In genomic region chr3:133366096-133366495, GRCm38 (mm10) we compare ENCODE assay signal across 23 mouse cellular contexts.
"Had no signal": no experiment of that assay in that cellular context is flagged by ENCODE, and none has a peak within 500 bp of the region (broad histone marks: within the 10 kb centered on the region; RNA-seq: fewer than 3 reads in every experiment).

No protein-coding gene starts in this region.

- H3K9ac ChIP-seq: limb, embryonic 12.5 days; limb, embryonic 15.5 days; liver, embryonic 14.5 days; liver, postnatal 0 days; lung, embryonic 14.5 days; midbrain, embryonic 13.5 days; neural tube, embryonic 13.5 days; stomach, embryonic 15.5 days had no signal

- H3K9me3 ChIP-seq: limb, embryonic 12.5 days; limb, embryonic 15.5 days; megakaryocyte, embryonic 14.5 days; midbrain, embryonic 10.5 days; midbrain, embryonic 13.5 days; neural tube, embryonic 13.5 days; stomach, embryonic 15.5 days had no signal

- DNase-seq: kidney, adult 2 months; kidney, postnatal 25 days; layer of hippocampus, adult 9-11 months; liver, postnatal 0 days; lung, embryonic 14.5 days; retina, postnatal 1 day; right cerebral cortex, postnatal 25 days; spleen, adult 18-20 months; thymus, postnatal 25 days had no signal

- H3K4me1 ChIP-seq: midbrain, embryonic 10.5 days; midbrain, embryonic 13.5 days; neural tube, embryonic 13.5 days; stomach, embryonic 15.5 days had no signal

- H3K36me3 ChIP-seq: limb, embryonic 12.5 days; stomach, embryonic 15.5 days had no signal

- H3K27me3 ChIP-seq: limb, embryonic 12.5 days; limb, embryonic 15.5 days; megakaryocyte, embryonic 14.5 days; midbrain, embryonic 13.5 days; neural tube, embryonic 13.5 days; stomach, embryonic 15.5 days had no signal

- H3K4me3 ChIP-seq: layer of hippocampus, adult 2 months; limb, embryonic 12.5 days; limb, embryonic 15.5 days; megakaryocyte, embryonic 14.5 days; midbrain, embryonic 10.5 days; midbrain, embryonic 13.5 days; neural tube, embryonic 13.5 days; stomach, embryonic 15.5 days had no signal

- H3K27ac ChIP-seq: kidney, postnatal 0 days; layer of hippocampus, adult 2 months; limb, embryonic 12.5 days; limb, embryonic 15.5 days; liver, embryonic 14.5 days; macrophage; midbrain, embryonic 10.5 days; midbrain, embryonic 13.5 days; neural tube, embryonic 13.5 days; stomach, embryonic 15.5 days had no signal

- ATAC-seq: intestine, postnatal 0 days; liver, postnatal 0 days; lung, postnatal 0 days; midbrain, embryonic 13.5 days had no signal

- H3K4me2 ChIP-seq: limb, embryonic 12.5 days; limb, embryonic 15.5 days; liver, embryonic 11.5 days; lung, embryonic 14.5 days; midbrain, embryonic 13.5 days; neural tube, embryonic 13.5 days; stomach, embryonic 15.5 days had no signal
